Mouse (Mus musculus): ENCODE data around the gene Lifr.
A peak's percentile ranks its signal among the peaks of the same experiment; 100 is the strongest.

The Lifr gene

GRCm38 (mm10) chr15:7081795-7082194 lies 8.6 kb upstream of the Lifr start:
- DNase-seq, result no peak

- no peak for DNase-seq
These were observed 7.5 kb upstream of the Lifr start for GRCm38 (mm10) chr15:7082901-7083300.

- no peak for DNase-seq
These were observed 5.5 kb upstream of the Lifr start for GRCm38 (mm10) chr15:7084780-7085497.

GRCm38 (mm10) chr15:7088691-7089090 lies 1.7 kb upstream of the Lifr start:
- DNase-seq, result no peak

GRCm38 (mm10) chr15:7092321-7092720 lies 1.9 kb downstream of the Lifr start:
- DNase-seq, result no peak

GRCm38 (mm10) chr15:7099406-7099805 lies 9.0 kb downstream of the Lifr start:
- no peak for DNase-seq

GRCm38 (mm10) chr15:7100226-7100625 lies 9.8 kb downstream of the Lifr start:
- DNase-seq, result no peak

- DNase-seq, result no peak
These were observed 12.6 kb downstream of the Lifr start for GRCm38 (mm10) chr15:7103051-7103450.

- DNase-seq, result no peak
These were observed 14.8 kb downstream of the Lifr start for GRCm38 (mm10) chr15:7105224-7105623.

- DNase-seq, result no peak
These were observed 17.7 kb downstream of the Lifr start for GRCm38 (mm10) chr15:7108160-7108559.

GRCm38 (mm10) chr15:7112227-7112907 lies 22.0 kb downstream of the Lifr start:
- DNase-seq, result no peak

- DNase-seq, result no peak
These were observed 23.5 kb downstream of the Lifr start for GRCm38 (mm10) chr15:7113906-7114305.

GRCm38 (mm10) chr15:7115326-7116003 lies 25.1 kb downstream of the Lifr start:
- no peak for DNase-seq

GRCm38 (mm10) chr15:7116216-7116615 lies 25.8 kb downstream of the Lifr start:
- no peak for DNase-seq

- no peak for DNase-seq
These were observed 26.3 kb downstream of the Lifr start for GRCm38 (mm10) chr15:7116699-7117098.

GRCm38 (mm10) chr15:7117944-7118343 lies 27.5 kb downstream of the Lifr start:
- no peak for DNase-seq

GRCm38 (mm10) chr15:7118849-7119248 lies 28.4 kb downstream of the Lifr start:
- DNase-seq, result peak in 1 of 2 experiments; percentile 31

GRCm38 (mm10) chr15:7119930-7120512 lies 29.6 kb downstream of the Lifr start:
- DNase-seq, result no peak

- DNase-seq, result no peak
These were observed 33.5 kb downstream of the Lifr start for GRCm38 (mm10) chr15:7123781-7124450.

GRCm38 (mm10) chr15:7126171-7126570 lies 35.8 kb downstream of the Lifr start:
- no peak for DNase-seq

- peak in 1 of 2 experiments; percentile 46 for DNase-seq
These were observed 38.3 kb downstream of the Lifr start for GRCm38 (mm10) chr15:7128627-7129126.

- peak; percentile 87 to 95 for DNase-seq
These were observed 38.9 kb downstream of the Lifr start for GRCm38 (mm10) chr15:7129127-7129943.

All from cerebellum, postnatal 25 days (tissue).